Mouse (Mus musculus): ENCODE data around the gene Gm14214.

- TF ChIP-seq EP300 (optimal IDR thresholded peaks at IDR 0.05), result no peak
- peak; percentile 73 for TF ChIP-seq CTCF (IDR thresholded peaks at IDR 0.05; ENCODE audit: low read depth)
These were observed 48.0 kb upstream of the Gm14214 start for GRCm38 (mm10) chr2:154817788-154818187.

Measured in stomach, postnatal 0 days (tissue).